Mouse (Mus musculus) heart, postnatal 10 days (tissue): ENCODE measurements at regions not wholly inside any gene's neighbourhood (a gene's known extent, or its start where the extent isn't known, plus 50 kb on each side); places are given as distances from the start of the nearest gene placed in this dataset.

ENCODE experiments used
- DNase-seq, 2 experiments: peaks; one replicate each; pipeline ENCODE4 v3.0.0; 2021
- intact Hi-C: fragments of 180-260 bp; cut with DNase I; formaldehyde crosslinking; loops from one replicate; pipeline ENCODE4 v1.15.1; 2025

DNA sequence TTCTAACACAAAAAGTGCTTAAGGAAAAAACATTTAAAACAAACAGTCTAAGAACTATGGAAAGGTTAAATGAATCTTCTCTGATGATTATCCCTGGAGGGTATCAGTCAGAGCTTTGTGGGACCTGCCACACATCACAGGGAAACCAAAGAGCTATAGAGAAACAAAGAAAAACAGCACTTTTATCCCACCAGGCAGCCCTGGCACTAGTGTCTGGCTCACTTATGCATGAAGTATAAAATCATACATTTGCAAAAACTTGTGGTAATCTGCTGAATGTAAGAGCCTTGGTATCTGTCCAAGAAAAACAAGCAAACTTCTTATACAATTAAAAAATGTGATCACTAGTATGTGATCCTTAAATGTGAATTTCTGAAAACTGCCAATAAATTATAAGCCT lies 972.4 kb upstream of the Ctnnd2 start:
- no peak for DNase-seq

DNA sequence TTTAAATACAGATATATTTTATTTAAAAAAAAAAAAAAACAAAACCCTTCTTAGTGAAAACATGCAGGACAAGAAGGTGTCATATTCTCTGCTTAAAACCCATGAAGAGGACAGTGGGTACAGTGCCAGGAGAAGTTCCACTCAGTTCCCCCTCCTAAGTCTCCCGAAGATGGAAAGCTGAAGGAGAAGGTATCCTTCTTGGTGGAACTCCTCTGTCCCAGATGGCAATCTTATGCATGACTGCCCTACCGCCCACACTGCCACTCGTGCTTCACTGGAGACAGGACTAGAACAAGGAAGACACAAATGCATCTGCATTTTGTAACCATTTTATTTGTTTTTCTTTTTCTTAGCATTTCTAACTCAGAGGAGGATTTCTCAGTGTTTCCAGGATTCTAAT lies 948.7 kb upstream of the Ctnnd2 start:
- intact Hi-C loops: no loop called here
- DNase-seq: no peak

More for the DNA sequence above, 972.4 kb upstream of the Ctnnd2 start:
- intact Hi-C loops: no loop called here

DNA sequence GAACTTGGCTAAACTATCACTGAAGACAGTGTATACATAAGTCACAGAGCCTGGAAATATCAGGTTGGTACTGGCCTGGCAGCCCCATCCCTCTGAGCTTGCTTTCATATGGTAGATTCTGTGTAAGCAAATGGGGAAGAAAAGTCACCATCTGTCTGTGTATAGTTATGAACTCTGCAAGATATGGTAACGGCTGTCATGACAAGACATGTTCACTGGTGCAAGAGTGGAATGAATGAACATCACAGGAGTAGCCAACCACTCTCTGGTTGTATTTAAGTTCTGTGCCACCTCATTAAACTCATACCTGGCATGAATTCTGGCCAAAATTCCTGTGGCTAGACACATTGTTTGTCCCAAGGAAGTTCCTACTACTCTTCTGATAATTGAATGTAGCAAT lies 945.5 kb upstream of the Ctnnd2 start:
- no peak for DNase-seq
- intact Hi-C loops: no loop called here

DNA sequence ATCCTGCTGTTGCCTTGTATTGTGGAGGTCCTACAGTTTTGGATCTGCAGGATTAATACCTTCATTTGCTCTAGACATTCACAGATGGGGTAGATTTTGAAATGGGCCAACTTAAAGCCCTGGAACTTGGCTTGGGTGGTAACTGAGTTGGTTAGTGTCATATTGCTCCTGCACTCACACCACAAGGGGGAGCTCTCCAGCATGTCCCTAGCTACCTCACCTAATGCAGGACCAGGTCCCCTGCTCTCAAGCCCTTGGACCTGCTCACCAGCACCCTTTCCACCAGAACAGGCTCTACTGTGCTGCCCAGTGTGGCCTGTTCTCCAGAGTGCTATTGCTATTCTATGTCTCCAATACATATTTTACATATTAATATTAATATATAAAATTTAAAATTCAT lies 937.8 kb upstream of the Ctnnd2 start:
- intact Hi-C loops: no loop called here
- no peak for DNase-seq

DNA sequence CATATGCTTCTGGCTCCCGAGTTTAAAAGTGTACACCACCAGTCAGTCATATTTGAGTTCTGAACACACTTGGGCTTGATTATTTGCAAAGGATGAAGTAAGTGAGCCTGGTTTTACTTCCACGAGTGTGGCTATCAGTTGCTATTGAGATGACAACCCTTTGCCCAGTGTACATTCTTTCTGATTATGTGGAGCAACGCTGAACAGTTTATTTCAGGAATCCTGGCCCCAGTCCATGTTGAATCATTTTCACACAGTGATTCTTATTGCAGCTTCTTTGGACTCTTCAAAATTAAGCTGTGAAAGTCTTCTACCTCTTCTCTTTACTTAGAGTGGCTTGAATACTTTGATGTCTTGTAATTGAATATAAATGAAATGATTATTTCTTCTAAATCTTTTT lies 917.2 kb upstream of the Ctnnd2 start:
- DNase-seq: peak; percentile 31 to 40
- intact Hi-C loops: no loop called here

DNA sequence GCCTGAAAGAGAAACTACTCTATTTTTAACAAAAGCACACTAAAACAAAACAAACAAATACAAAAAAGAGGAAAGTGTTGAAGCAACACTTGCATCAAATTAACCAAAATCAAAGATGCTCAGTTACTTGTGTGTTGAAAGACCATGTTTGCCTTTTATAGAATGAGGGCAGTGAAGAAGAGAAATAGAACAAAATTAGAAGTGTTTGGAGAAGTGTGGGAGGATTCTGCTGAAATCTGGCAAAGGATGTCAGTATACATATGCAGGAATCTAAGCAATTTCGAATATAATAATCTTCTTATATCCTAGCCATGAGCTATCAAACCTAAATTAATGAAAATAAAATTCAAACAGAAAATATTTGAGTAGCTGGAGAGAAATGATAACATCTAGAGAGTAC lies 905.6 kb upstream of the Ctnnd2 start:
- intact Hi-C loops: no loop called here
- no peak for DNase-seq

DNA sequence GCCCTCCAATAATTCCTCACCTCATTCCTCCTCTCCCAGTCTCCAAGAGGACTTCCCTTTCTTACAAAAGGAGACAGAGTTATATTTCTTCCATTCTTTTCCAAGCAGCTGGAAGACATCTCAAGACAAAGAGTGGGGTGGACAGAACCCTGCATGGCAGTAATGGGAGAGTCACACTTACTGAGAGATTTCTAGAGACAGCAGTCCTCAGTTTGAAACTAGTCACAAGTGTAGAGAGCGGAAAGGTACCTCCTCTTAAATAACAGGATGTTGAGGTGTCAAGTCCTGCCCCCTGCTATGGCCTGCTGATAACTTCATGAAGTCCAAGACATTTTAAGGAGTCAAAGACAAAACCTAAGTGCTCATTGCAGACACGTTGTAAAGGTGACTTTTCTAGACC lies 875.9 kb upstream of the Ctnnd2 start:
- intact Hi-C loops: no loop called here
- DNase-seq: no peak
